Mouse (Mus musculus) spleen, postnatal 10 days (tissue): Measurements from ENCODE around the gene Prl6a1.

Experiments
- DNase-seq, 2 experiments: peaks; one replicate each; pipeline ENCODE4 v3.0.0; 2021 to 2022; ENCODE audit warnings: low spot score in 2 of 2

Gene Prl6a1

DNA sequence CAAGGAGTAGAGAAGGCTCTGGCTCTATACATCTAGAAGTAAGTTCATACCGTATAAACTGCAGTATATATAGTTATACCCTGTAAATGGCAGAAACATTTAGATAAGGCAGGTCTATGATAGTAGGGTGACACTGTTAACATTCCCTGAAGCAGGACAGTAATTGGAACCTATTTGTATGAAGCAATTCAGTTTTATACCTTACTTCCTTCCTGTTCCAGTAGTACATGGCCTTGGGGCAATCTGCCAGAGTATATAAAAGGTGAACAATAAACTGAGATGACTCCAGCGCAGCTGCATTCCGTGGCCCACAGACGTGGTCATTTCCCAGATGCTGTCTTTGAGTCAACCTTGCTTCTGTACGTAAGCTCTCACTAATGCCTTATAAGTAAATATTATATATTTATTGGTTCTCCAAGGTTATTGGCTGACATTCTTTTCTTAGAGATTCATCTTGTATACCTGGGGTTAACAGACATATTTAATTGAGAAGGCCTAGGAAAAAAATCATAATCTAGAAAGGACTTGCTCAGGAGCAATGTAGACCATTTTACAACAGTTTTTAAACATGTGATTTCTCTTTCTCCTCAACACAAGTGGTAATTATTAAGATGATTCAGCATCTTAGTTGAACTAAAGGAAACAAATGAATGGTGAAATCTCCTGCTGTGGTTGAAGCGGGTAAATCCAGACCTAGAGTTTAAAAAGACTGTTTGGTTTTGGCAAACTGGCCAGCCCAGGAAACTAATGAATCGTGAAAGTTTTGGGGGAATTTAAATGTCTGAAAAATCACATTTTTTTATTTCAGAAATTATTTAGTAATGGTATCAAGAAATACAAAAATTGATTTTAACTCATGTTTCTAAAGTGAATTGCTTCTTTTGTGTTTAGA, at the start of gene Prl6a1:
Gene Prl6a1 (plus strand): TSS at position 294 of the 892 bp plus-strand sequence.
- DNase-seq: no peak

DNA sequence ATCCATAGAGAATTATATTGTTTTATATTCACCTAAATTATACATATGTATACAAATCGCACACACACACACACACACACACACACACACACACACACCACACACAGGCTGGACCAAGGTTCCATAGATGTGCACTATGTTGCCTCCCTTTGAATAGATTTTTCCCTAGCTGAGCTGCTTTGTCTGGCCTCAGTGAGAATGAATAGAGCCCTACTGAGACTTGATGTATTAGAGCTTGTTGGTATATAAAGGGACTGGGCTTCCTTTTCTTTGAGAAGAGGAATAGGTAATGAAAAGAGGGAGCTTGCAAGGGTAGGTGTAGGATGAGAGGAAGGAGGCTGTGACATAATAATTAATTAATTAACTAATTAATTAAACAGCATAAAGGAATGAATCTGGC, 22.6 kb downstream of the Prl6a1 start:
- DNase-seq: no peak

DNA sequence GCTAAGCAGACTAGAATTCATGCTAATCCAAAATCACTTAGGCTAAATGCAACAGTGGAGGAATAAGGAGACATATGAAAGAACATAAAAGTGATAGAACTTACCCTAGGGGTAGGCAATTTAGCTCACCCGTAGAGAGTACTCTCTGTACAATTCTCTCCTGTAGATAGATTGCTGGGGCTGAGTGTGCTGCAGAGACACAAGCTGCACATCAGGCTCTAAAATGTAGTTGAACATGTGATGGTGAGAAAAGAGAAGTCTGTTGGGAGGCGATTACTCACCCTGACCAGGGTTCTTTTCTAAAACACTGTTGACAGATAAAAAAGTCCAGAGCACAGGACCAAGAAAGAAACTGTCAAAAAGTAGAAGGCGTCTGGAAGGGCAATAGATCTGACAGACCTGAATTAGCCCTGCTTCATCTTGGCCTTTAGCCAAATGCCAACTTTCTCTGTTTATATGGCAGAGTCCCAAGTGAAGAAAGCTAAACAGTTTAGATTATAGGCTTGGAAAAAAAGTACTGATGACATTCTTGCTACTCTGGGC, 30.4 kb downstream of the Prl6a1 start:
- DNase-seq: no peak

DNA sequence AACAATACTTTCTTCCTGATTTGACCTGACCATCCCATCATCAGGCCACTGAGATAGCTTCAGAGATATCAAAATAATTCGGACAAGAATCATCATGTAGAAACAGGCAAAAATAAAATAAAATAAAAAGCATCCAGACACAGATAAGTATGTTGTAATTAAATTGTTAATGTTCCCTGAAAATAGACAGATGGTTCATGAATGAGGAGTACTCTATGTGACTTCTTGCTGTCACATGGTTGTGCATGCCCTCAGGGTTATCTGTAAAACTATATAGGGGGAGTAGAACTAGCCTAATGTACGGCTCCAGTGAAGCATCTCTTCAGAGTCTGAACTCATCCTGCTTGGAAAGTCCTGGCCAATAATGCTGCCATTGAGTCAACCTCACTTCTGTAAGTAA, 32.9 kb downstream of the Prl6a1 start, which contains the start of gene Prl8a2:
Gene Prl8a2 (plus strand): TSS at position 301 of the 400 bp plus-strand sequence.
- DNase-seq: no peak
